Mouse (Mus musculus) lung, embryonic 16.5 days (tissue): ENCODE data around the gene 4930451I11Rik. TPM values are rescaled to one million over a fixed set of nuclear protein-coding genes. Genes with fewer than 3 reads are reported as not detected.

Source experiments
- ATAC-seq: fragments of 200-750 bp; cut with Nextera tagmentation; 2 replicates; pipeline ENCODE4 v1.8.0; 2017; ENCODE audit warnings: low read depth, mild to moderate bottlenecking, moderate library complexity
- H3K27ac ChIP-seq: fragments of 300-500 bp; sonication (generic); 2 replicates; pipeline ENCODE4 v1.5.1; 2014; ENCODE audit warnings: mild to moderate bottlenecking, control low read depth, low read length
- H3K27me3 ChIP-seq: fragments of 300-500 bp; sonication (generic); 2 replicates; pipeline ENCODE4 v1.6.1; 2014; ENCODE audit warnings: low read depth, low read length, mixed read lengths; ENCODE audit not compliant: control insufficient read depth, insufficient read depth
- H3K36me3 ChIP-seq: fragments of 300-500 bp; sonication (generic); 2 replicates; pipeline ENCODE4 v1.6.1; 2014; ENCODE audit warnings: low read length; ENCODE audit not compliant: control insufficient read depth, insufficient read depth
- H3K4me1 ChIP-seq: fragments of 300-500 bp; sonication (generic); replicated peaks from 2 replicates; pipeline ENCODE4 v1.6.1; 2014; ENCODE audit warnings: low read length, mixed read lengths; ENCODE audit not compliant: control insufficient read depth, insufficient read depth
- H3K4me2 ChIP-seq: fragments of 300-500 bp; sonication (generic); 2 replicates; pipeline ENCODE4 v1.6.1; 2014; ENCODE audit warnings: low read depth, low read length, control low read depth
- H3K4me3 ChIP-seq: fragments of 300-500 bp; sonication (generic); 2 replicates; pipeline ENCODE4 v1.5.1; 2014; ENCODE audit warnings: mild to moderate bottlenecking, low read length, control low read depth
- H3K9ac ChIP-seq: fragments of 300-500 bp; sonication (generic); 2 replicates; pipeline ENCODE4 v1.6.1; 2014; ENCODE audit warnings: low read length, control low read depth
- H3K9me3 ChIP-seq: fragments of 300-500 bp; sonication (generic); 2 replicates; pipeline ENCODE4 v1.6.1; 2016; ENCODE audit warnings: low read length; ENCODE audit not compliant: control insufficient read depth
- WGBS: fragments of 180-500 bp; shearing (Covaris S2); extraction: QIAGEN DNeasy Blood & Tissue Kit; methylation state at CpG from one replicate; pipeline ENCODE4 v1.1.7; 2014; 5-methylcytosine and 5-hydroxymethylcytosine counted together
- polyA plus RNA-seq: library from polyadenylated mRNA; unstranded; fragments of >200 nt; fragmentation: Nextera tagmentation; extraction: Ambion mirVana; gene quantifications from 2 replicates; pipeline ENCODE4 v1.2.1, GENCODE M21; 2015

Gene 4930451I11Rik
- polyA plus RNA-seq, 1 experiment from 2014 or later: not detected

DNA sequence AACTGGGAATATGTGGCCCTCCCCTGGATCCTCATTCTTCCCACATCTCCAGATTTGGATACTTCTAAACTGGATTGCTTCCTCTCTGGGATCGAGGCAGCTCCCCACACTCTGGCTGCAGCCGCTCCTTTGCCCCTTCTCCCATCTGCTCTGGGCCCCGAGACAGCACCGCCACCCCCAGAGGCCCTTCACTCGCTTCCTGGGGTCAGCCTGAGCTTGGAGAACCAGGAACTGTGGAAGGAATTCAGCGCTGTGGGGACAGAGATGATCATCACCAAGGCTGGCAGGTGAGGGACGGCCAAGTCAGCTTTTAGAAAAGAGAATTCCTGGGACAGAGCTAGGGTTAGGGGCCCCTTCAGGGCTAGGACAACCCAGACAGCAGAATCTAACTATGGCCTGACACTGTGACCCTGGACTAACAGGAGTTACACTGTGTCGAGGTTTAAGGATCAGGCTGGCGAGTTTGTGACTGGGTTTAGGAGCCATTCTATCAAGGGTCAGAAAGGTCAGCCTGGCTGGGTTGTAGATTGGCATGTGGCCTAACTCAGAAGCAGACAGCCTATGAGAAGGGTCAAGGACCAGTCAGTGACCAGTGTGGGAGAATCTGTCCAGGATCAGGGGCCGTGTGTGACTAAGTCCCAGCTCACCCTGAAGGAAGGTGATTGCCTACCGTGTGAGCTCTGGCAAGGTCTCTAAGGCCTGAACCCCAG lies 49.6 kb downstream of the 4930451I11Rik start:
- Histone ChIP-seq H3K4me3 (no peak overlapping the region), H3K9ac (peak overlapping the region; percentile 69; the same call in 1 of the 2 replicates), H3K27ac (no peak overlapping the region), H3K9me3 (no peaks in the 10 kb centered on the region), H3K4me1 (peaks cover 28% of the 10 kb centered on the region), H3K36me3 (peaks cover 34% of the 10 kb centered on the region), H3K4me2 (no peak overlapping the region), H3K27me3 (no peaks in the 10 kb centered on the region)
- ATAC-seq: no peak
- WGBS: 39% methylated on average over 11 of the region's 11 CpGs

GRCm38 (mm10) chr7:126780971-126781635 lies 50.3 kb downstream of the 4930451I11Rik start, which contains the start of gene Tbx6:
TSS of gene Tbx6 (plus strand) at chr7:126781483.
- ATAC-seq: peak; percentile 1; the same call in 1 of the 2 replicates
- Histone ChIP-seq H3K9ac (peak within 1 kb of the TSS; percentile 69), H3K4me3 (peak within 1 kb of the TSS; percentile 52), H3K36me3 (peaks cover 28% of the 10 kb centered on the region), H3K9me3 (no peaks in the 10 kb centered on the region), H3K4me1 (peaks cover 30% of the 10 kb centered on the region), H3K27ac (no peak within 1 kb of the TSS), H3K27me3 (no peaks in the 10 kb centered on the region), H3K4me2 (peak within 1 kb of the TSS; percentile 93)
- WGBS: 7% methylated on average over 22 of the region's 22 CpGs

Other genes starting within 250 kb of the 4930451I11Rik start
- 1.6 and 2.3 TPM in 2 replicates for gene Apobr, start 246.7 kb downstream of the 4930451I11Rik start, polyA plus RNA-seq
- gene Cln3, start 245.8 kb downstream of the 4930451I11Rik start, polyA plus RNA-seq: 31.2 and 31.7 TPM in 2 replicates
- gene Il27, start 236.7 kb downstream of the 4930451I11Rik start, polyA plus RNA-seq: not detected in 2 replicates
- 34.2 and 53.9 TPM in 2 replicates for gene Nupr1, start 200.8 kb downstream of the 4930451I11Rik start, polyA plus RNA-seq
- gene Sgf29, start 182.3 kb downstream of the 4930451I11Rik start, polyA plus RNA-seq: 42.9 and 47.3 TPM in 2 replicates
- 12.3 and 21.1 TPM in 2 replicates for gene Sult1a1, start 155.2 kb downstream of the 4930451I11Rik start, polyA plus RNA-seq
- 102 and 108 TPM in 2 replicates for gene Bola2, start 136.2 kb downstream of the 4930451I11Rik start, polyA plus RNA-seq
- 11.1 and 11.9 TPM in 2 replicates for gene Slx1b, start 135.9 kb downstream of the 4930451I11Rik start, polyA plus RNA-seq
- gene Coro1a, start 123.9 kb downstream of the 4930451I11Rik start, polyA plus RNA-seq: 42.4 and 59.5 TPM in 2 replicates
- 138 and 139 TPM in 2 replicates for gene Mapk3, start 72.0 kb downstream of the 4930451I11Rik start, polyA plus RNA-seq
- gene Gdpd3, start 65.3 kb downstream of the 4930451I11Rik start, polyA plus RNA-seq: 2.9 and 4.2 TPM in 2 replicates
- gene Ypel3, start 54.7 kb downstream of the 4930451I11Rik start, polyA plus RNA-seq: 111 and 123 TPM in 2 replicates
- 0.25 and 0.68 TPM in 2 replicates for gene Tbx6, start 50.2 kb downstream of the 4930451I11Rik start, polyA plus RNA-seq
- gene Ppp4c, start 39.1 kb downstream of the 4930451I11Rik start, polyA plus RNA-seq: 232 and 243 TPM in 2 replicates
- 0.36 and 0.38 TPM in 2 replicates for gene Fam57b, start 34.0 kb downstream of the 4930451I11Rik start, polyA plus RNA-seq
- gene Doc2a, start 15.8 kb upstream of the 4930451I11Rik start, polyA plus RNA-seq: 0.49 and 0.63 TPM in 2 replicates
- gene Hirip3, start 30.3 kb upstream of the 4930451I11Rik start, polyA plus RNA-seq: 30.3 and 32.3 TPM in 2 replicates
- 76.5 and 89.3 TPM in 2 replicates for gene Ino80e, start 30.7 kb upstream of the 4930451I11Rik start, polyA plus RNA-seq
- 55.8 and 58.3 TPM in 2 replicates for gene Taok2, start 53.1 kb upstream of the 4930451I11Rik start, polyA plus RNA-seq
- 28.4 and 30.8 TPM in 2 replicates for gene Tmem219, start 91.3 kb upstream of the 4930451I11Rik start, polyA plus RNA-seq
- 11.7 and 12.3 TPM in 2 replicates for gene Kctd13, start 97.2 kb upstream of the 4930451I11Rik start, polyA plus RNA-seq
- 0.14 and 0.20 TPM in 2 replicates for gene Asphd1, start 117.9 kb upstream of the 4930451I11Rik start, polyA plus RNA-seq
- gene Sez6l2, start 118.9 kb upstream of the 4930451I11Rik start, polyA plus RNA-seq: 0.36 and 0.63 TPM in 2 replicates
- 119 and 122 TPM in 2 replicates for gene Cdipt, start 144.3 kb upstream of the 4930451I11Rik start, polyA plus RNA-seq
- 0.89 and 2.1 TPM in 2 replicates for gene Cdiptos, start 144.5 kb upstream of the 4930451I11Rik start, polyA plus RNA-seq
- 14.9 and 17.9 TPM in 2 replicates for gene Mvp, start 183.0 kb upstream of the 4930451I11Rik start, polyA plus RNA-seq
- gene Pagr1b, start 184.8 kb upstream of the 4930451I11Rik start, polyA plus RNA-seq: 0.62 and 0.93 TPM in 2 replicates
- gene Pagr1a, start 185.7 kb upstream of the 4930451I11Rik start, polyA plus RNA-seq: 45.9 and 67.2 TPM in 2 replicates
- gene Gm42742, start 189.5 kb upstream of the 4930451I11Rik start, polyA plus RNA-seq: 39.1 and 63.1 TPM in 2 replicates
- 4.5 TPM in 2 replicates for gene Prrt2, start 189.6 kb upstream of the 4930451I11Rik start, polyA plus RNA-seq
- gene Maz, start 195.4 kb upstream of the 4930451I11Rik start, polyA plus RNA-seq: 38.6 and 46.1 TPM in 2 replicates
- gene Kif22, start 210.8 kb upstream of the 4930451I11Rik start, polyA plus RNA-seq: 140 and 153 TPM in 2 replicates